Mouse (Mus musculus) frontal cortex, postnatal 14 days (tissue): Measurements from ENCODE around the gene Larp6.

Source experiments
- DNase-seq, 2 experiments: peaks; one replicate each; pipeline ENCODE4 v3.0.0; 2022; ENCODE audit warnings: low spot score in 2 of 2

Gene Larp6

GRCm38 (mm10) chr9:60712771-60713541, at the start of gene Larp6:
Larp6 (plus strand) TSS chr9:60712989.
- DNase-seq = peak; percentile 27 to 50

DNA sequence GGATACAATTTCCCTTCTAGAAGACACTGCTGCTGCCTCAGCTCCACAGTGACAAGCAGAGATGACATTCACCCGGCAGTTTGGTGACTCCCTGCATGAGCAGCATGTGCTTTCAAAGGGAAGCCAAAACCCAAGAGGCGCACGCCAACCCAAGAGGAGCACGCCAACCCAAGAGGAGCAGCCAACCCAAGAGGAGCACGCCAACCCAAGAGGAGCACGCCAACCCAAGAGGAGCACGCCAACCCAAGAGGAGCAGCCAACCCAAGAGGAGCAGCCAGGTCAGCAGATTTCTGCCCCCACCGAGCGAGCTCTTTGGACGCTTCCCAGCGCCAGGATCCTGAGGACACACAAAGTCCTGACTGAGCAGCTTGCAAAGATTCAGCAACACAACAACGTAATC, 48.4 kb upstream of the Larp6 start:
- DNase-seq = no peak

DNA sequence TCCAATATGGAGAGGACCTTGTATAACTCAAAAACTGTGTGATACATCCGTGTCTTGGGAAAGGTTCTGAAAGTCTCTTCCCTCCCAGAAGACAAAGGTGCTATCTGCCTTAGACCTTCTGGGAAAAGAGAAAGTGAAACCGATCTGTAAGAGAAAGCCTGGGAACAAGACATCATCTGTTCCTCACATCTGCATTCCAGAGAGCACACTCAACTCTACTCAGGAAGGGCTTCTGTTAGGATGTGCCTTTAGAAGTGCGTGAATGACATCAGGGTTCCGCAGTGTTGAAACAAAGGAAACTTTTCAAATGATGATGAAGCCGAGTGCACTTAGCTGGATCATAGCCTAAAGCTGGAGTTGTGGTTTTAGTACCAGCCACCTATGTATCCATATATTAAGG, 47.9 kb upstream of the Larp6 start:
- no peak for DNase-seq

GRCm38 (mm10) chr9:60665535-60665934, 47.3 kb upstream of the Larp6 start:
- DNase-seq = no peak

DNA sequence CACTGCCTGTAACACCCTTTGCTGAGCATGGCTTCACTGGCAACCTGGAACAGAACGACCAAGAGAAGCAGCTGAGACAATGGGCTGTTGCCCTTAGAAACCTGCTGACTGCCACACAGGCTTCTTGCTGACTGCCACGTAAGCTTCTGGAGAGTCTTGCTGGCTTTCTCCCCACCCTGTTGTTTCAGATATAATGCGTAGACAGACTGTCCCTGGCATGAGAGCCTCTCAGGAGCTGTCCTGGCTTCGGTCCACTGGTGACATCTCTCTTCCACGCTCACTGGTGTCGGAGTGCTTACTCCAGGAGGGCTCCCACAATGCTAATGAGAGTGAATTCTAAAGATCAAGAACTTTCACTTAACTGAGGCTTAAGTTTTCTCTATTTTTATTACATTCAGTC, 43.9 kb upstream of the Larp6 start:
- DNase-seq = no peak

DNA sequence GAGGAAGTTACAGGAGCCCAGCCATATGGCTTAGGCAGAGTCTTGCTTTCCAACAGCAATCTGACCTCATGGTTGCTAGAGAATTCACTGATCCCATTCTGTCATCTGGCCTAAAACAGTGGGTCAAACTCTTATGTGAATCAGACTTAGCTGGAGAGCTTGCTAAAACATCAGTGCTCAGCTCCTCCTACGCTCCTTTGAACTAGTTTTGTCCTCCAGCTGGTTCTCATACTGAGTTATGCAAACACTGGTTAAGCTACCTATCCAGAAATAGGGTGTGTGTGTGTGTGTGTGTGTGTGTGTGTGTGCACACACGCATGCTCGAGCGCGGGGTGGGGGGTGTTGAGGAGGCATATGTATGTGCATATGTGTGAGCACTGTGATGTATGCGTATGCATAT, 40.2 kb upstream of the Larp6 start:
- DNase-seq = no peak

GRCm38 (mm10) chr9:60674780-60675179, 38.0 kb upstream of the Larp6 start:
- DNase-seq = no peak

GRCm38 (mm10) chr9:60676429-60676828, 36.4 kb upstream of the Larp6 start:
- no peak for DNase-seq

DNA sequence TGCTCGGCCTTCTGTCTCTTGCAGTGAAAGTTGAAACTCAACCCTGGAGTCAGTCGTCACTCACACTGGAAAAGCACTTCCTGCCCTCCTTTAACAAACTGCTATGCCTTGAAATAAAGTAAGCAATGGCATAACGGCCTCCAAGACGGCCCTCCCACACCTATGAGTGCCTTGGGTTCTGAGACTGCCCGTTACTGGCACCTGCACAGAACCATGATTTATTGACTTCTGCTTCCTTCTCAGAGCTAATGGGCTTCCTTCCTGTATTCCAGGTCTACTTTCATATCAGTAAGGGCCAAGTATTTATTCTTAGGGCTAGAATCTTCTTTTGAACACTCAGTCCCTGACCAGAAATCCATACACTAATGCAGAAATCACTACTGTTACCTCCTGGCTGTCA, 33.9 kb upstream of the Larp6 start:
- DNase-seq = no peak

GRCm38 (mm10) chr9:60681005-60681404, 31.8 kb upstream of the Larp6 start:
- DNase-seq = no peak

DNA sequence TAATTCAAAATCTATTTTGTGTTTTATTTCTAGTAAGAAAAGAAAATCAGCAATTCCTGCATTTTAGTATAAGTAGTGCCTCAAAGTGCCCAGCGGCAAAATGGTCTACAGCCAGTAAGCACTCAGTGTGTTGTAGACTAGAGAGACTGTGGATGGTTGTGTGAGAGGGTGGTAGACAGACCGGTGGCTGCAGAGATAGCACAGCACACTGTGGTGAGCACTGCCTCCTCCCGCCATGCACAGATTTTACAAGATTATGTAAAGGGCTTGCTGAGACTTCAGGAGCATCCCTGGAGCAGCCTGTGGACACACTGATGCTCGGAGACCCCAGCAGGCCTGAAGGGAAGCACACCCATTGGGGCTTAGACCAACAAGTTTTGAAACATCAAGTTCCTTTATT, 30.0 kb upstream of the Larp6 start:
- DNase-seq = no peak

DNA sequence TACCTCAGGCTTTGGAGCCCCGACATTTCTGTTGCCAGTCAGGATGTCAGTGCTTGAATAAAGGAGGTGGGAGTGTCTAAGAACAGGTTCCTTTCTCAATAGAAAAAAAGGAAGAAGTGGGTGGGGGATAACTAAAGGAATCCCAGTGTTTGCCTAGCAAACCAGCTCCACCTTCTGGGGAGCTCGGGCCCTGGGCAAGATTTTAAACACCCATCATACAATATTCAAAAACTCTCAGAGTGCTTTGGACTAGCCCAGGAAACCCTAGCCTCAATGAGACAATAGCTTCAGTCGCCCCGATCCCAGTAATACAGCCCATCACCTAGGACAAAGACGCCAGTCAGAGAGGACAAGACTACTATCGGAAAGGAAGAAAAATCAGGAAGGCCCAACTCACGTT, 25.4 kb upstream of the Larp6 start:
- DNase-seq = no peak

DNA sequence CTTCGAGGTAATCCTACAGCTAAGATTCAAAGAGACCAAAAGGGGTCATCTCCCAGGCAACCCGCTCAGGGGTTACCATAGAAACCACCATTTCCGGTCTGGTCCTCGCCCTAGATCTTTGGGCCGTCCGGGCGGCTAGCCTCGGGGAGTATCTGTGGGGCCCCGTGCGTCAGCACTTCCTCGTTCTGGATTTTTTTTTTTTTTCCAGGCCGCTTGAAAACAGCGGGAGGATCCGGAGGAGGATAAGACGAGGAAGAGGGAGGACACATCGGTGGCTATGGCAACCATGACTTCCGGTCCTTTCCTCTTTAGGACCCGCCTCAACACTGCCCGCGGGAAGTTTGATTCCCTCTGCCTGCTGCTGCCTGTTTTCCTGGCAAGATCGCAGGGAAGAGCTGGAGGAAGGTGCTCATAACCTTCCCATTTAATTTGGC, 24.9 kb upstream of the Larp6 start, which contains the start of gene Lrrc49:
Gene Lrrc49, minus strand, starts transcription at position 268 of the 434 bp plus-strand sequence.
- peak; percentile 84 to 87 for DNase-seq

- no peak for DNase-seq
These were observed 20.2 kb upstream of the Larp6 start for GRCm38 (mm10) chr9:60692624-60693023.

DNA sequence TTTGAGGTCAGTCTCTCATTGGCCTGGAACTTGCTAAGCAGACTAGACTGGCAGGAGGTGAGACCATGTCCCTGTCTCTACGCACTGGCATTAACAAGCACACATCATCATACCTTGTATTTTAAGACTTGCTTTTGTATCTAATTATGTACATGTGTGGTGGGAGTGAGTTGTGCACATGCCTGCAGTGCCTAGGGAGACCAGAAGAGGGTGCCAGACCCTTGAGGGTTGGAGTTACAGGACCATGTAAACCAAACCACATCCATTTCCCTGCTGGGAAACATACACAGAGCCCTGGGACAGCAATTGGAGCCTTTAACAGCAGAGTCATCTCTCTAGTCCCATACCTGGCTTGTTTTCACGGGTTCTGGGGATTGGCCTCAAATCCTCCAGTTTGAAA, 18.8 kb upstream of the Larp6 start:
- DNase-seq = no peak

DNA sequence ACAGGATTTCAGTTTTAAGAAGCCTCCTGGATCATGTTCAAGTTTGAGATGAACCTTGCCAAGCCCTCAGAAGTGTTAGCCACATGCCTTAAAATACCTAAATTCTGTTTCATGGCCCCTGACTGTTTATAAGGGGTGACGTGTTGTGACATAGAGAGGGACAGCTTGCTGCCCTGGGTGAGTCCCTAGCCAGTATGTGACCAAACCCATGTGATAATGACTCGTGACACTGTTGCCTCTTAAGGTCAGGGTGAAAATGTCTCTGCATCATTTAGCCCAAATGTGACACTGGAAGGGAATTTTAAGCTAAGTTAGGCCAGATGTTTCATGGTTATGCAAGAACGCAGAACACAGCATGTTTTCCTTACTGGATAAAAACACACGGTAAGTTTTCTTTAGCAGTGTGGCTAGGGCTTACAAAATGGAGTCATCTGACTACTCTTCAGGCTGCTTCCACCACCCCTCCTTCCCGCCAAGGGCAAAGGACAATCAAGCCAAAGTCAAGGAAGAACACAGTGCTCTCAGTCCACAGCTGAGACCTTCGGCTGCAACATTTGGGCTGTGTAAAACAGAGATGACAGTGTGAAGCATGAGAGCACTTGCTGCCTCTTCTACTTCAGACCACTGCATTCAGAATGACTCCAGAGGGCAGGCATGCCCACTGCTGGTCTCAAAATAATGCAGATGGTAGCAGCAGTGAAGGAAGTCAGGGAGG, 16.4 kb upstream of the Larp6 start:
- no peak for DNase-seq

DNA sequence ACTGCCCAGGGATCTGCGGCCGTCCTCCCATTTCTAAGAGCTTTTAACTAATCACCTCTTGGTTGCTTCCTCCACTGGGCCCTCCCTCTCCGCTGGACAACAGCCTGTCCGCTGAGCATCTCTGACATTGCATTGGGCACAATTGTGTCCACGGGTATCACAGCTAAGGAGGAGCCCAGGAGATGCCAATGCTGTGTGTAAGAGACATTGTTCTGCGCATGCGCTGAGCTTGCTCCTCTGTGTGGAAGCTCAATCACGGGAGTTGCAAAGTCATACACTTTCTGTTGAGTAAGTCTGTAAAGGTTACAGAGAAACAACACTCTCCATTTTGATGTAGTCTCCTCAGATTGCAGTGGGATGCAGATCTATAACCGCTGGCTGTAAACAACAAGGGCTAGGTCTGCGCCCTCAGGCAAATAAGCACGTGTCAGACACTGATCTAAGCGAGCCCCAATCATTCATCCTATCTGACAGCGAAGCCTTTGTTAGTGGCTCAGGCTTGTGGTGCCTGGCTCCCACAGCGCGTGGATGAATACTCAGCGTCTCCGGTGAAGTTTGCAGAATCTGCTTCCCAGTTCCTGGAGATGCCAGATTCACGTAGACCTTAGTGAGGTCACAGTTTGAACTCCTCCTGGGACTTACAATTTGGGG, 13.1 kb upstream of the Larp6 start:
- no peak for DNase-seq

DNA sequence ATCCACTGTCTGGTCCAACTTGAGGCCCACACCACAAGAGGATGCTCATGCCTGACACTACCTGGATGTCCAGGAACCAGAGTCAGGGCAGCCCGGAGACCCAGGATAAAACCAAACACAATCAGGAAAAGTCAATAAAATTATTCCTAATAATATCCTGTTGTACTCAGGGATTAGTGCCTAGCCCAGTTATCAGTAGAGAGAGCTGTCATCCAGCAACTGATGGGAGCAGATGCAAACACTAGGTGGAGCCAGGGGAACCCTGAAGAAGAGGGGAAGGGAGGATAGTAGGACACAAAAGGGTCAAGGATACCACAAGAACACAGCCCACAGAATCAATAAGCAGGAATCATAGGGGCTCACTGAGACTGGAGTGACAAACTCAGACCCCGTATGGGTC, 5.2 kb upstream of the Larp6 start:
- DNase-seq = no peak

DNA sequence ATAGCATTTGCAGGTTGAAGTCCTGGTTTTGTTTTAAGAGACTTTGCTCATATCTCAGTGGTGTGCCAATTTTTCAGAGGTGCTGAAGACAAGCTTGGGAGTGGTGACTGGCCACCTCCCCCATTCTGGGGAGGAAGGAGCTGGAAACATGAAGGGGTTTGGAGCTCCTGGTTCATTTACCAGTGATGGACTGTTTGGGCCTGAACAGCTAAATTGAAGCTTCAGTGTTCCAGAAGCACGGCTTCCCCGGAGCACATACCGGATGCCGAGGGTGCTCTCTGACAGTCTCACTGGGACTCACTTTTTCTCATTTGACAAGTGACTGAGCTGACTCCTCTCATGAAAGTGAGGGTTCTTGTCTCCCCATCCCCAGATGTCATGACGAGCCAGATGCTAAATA, 4.2 kb upstream of the Larp6 start:
- no peak for DNase-seq

GRCm38 (mm10) chr9:60709721-60710120, 3.1 kb upstream of the Larp6 start:
- no peak for DNase-seq

DNA sequence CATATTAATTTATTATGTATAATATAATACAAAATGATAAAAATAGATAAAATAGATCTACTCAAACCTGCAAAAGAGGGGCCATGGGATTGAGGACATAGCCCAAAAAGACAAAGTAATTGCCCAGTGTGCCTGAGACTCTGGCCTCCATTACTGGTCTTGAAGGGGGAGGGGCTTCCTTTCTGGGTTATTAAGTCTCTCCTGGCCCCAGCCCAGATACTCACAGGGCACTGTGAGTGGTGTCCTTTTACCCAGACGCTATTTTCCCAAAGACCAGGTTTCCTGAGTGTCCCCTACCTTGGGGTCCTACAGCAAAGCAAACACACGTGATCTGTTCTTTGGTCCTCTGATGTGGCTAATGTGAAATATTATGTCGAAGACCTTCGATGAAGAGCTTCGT, 778 bp upstream of the Larp6 start:
- no peak for DNase-seq

- DNase-seq = peak in 1 of 2 experiments; percentile 17
These were observed 827 bp downstream of the Larp6 start for GRCm38 (mm10) chr9:60713616-60714015.

GRCm38 (mm10) chr9:60714191-60714590, 1.4 kb downstream of the Larp6 start:
- DNase-seq = no peak
